Mouse (Mus musculus) liver, adult (tissue): Measurements from ENCODE around the gene Ubr3.

ENCODE experiments used
- GATA4 ChIP-seq: IDR thresholded peaks from 2 replicates; pipeline ENCODE4 v1.6.1; 2014; ENCODE audit warnings: mild to moderate bottlenecking, low read length; ENCODE audit not compliant: insufficient replicate concordance

The Ubr3 gene

GRCm38 (mm10) chr2:69999097-69999770, 102.2 kb downstream of the Ubr3 start:
- no peak for TF ChIP-seq GATA4

DNA sequence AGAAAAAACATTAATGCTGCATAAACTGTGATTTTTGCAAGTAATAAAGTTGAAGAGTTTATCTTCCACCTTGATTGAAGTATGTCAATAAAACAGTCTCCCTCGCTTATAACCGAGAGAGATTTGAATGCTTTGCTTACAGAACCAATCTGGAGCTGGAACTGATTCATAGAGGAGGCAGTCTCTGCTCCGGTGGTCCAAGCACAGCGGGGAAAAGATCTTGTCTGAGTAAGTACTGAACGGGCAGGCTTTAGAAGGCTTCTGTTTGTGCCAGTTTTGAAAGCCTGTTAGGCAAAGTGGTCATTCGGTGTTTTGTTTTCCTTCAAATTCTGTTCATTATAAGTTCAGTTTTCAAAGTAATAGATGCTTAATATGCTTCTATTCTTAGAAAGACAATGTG, 103.3 kb downstream of the Ubr3 start:
- TF ChIP-seq GATA4 = no peak

GRCm38 (mm10) chr2:70006492-70006891, 109.4 kb downstream of the Ubr3 start:
- no peak for TF ChIP-seq GATA4

DNA sequence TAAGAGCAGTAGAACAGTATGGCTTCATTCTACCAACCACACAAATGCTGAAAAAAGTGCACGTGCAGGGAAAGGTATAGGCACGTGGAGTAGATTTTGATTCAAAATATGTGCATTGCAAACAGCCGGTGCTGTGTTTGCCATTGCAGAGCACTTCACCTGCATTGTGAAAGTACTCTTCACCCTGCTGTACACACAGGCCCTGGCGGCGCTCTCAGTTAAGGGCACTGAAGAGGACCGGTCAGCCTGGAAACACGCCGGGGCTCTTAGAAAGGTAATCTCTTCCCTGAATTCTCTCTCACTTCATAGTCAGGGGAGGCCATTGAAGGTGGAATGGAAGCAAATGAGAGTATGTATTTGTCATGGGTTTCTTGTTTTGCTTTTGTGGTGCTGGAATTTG, 115.9 kb downstream of the Ubr3 start:
- TF ChIP-seq GATA4 = no peak

- TF ChIP-seq GATA4 = no peak
Measured at GRCm38 (mm10) chr2:70018236-70018635, 121.2 kb downstream of the Ubr3 start.

GRCm38 (mm10) chr2:70024454-70024853, 127.4 kb downstream of the Ubr3 start:
- TF ChIP-seq GATA4 = no peak

- TF ChIP-seq GATA4 = no peak
Measured at GRCm38 (mm10) chr2:70025711-70026110, 128.7 kb downstream of the Ubr3 start.

- TF ChIP-seq GATA4 = no peak
Measured at GRCm38 (mm10) chr2:70031472-70031871, 134.4 kb downstream of the Ubr3 start.

- TF ChIP-seq GATA4 = no peak
Measured at GRCm38 (mm10) chr2:70034895-70035294, 137.8 kb downstream of the Ubr3 start.

GRCm38 (mm10) chr2:70035358-70035757, 138.3 kb downstream of the Ubr3 start:
- TF ChIP-seq GATA4 = no peak

DNA sequence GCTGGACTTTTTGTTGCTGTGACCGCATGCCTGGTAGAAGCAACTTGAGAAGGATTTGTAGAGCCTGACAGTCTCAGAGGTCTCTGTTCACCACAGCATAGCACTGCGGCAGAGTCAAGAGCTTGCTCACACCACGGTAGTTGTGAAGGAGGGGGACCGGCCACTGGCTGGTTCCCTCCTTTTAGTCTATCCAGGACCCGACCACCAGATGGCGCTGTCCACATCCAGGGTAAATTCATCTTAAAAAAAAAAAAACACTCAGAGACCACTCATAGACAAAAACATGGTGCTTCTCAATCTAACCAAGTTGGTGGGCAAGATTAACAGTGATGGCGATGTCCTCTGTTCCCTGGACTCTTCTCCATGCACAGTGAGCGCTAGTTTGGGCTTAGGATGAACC, 140.2 kb downstream of the Ubr3 start:
- no peak for TF ChIP-seq GATA4

DNA sequence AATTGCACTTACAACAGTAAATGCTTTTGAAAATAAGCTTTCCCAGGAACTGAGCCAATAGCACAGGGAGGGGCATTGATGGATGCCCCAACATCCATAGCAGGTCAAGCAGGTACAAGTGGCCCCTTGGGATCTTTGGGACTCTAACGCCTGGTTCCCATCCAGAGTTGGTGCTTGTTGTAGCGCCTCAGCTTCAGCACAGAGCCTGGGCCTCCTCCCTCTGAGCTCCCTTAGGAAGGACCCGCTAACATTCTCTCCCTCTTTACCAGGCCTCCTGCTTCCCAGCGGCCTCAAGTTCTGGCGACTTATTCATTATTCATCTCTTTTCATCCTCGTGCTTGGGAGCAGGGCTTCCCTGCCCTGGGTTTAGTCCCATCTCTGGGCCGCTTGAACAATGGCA, 141.7 kb downstream of the Ubr3 start, which contains the start of gene Myo3b:
Gene Myo3b, plus strand, starts transcription at position 375 of the 400 bp plus-strand sequence.
- TF ChIP-seq GATA4 = no peak

DNA sequence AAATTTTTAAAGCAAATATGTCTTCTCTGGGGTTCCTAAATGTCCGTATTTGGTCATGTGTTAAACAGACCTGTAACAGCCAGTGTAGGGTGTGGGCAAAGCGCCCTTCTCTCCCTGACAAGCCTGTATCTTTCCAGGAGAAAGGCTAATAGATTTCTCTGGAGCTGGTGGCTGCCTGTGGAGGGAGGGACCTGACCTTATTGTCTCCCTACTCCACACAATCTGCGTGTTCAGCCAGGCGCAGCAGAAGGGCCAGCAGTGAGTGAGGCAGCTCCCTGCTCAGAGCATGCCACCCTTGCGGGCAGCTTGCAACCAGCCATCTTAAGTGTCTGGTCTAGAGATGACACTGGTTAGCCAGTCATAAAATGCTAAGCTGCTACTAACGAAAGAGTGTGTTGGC, 147.4 kb downstream of the Ubr3 start:
- TF ChIP-seq GATA4 = no peak

GRCm38 (mm10) chr2:70047868-70048267, 150.8 kb downstream of the Ubr3 start:
- TF ChIP-seq GATA4 = no peak

DNA sequence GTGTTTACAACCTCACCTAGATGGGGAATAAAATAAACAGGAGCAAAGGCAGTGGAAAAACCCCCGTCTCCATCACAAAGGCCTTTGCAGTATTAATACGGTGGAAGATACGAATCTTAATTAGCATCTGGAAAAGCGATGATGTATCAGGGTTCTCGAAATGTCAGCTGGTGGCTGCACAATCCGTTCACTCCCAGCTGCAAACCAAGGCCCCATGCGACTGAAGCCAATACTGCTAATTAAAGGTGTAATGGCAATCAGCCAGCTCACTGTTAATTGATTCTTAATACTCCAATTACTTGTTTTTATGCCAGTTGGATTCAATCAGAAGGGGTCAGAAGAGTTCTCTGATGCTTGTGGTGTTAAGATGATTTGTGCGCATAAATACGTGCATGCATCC, 156.8 kb downstream of the Ubr3 start:
- no peak for TF ChIP-seq GATA4

- no peak for TF ChIP-seq GATA4
Measured at GRCm38 (mm10) chr2:70058201-70058600, 161.2 kb downstream of the Ubr3 start.
